Mouse (Mus musculus) bone marrow macrophage, adult 2 months (primary cell): ENCODE data around the gene Dlat.

Experiments
- CTCF ChIP-seq: IDR thresholded peaks from 2 replicates; pipeline ENCODE4 v1.5.1; 2012; ENCODE audit warnings: low read depth, mild to moderate bottlenecking, low read length, moderate library complexity
- POLR2A ChIP-seq: IDR thresholded peaks from 2 replicates; pipeline ENCODE4 v1.6.1; 2012; ENCODE audit warnings: mild to moderate bottlenecking, low read depth, low read length, borderline replicate concordance

DNA sequence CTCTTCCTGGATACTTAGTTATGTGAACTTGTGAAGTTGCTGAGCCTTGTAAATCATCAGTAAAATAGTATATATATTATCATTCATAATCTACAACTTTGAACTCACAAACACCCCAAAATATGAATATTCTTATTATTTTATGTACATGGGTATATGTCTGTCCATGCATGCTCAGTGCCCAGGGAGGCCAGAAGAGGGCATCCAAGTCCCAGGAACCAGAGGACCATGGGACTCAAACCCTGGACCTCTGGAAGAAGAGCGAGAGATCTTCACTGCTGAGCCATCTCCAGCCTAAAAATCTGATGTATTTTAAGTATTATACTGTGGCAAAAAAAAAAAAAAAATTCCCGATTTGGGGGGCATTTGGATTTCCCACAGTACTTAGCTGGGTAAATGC, 49.5 kb upstream of the Dlat start:
- TF ChIP-seq CTCF: peak; percentile 40; the same call in 1 of the 2 replicates
- TF ChIP-seq POLR2A: no peak
